Mouse (Mus musculus) brown adipose tissue, adult 24 weeks (tissue): ENCODE results near the gene Hivep3. TPM values are rescaled to one million over a fixed set of nuclear protein-coding genes. Genes with fewer than 3 reads are reported as not detected.

ENCODE experiments used
- H3K27ac ChIP-seq: fragments of 200-500 bp; replicated peaks from 2 replicates; pipeline ENCODE4 v1.5.1; 2012; ENCODE audit warnings: low read depth, mild to moderate bottlenecking, low read length
- H3K4me1 ChIP-seq: fragments of 200-500 bp; 2 replicates; pipeline ENCODE4 v1.6.1; 2012; ENCODE audit warnings: low read length, mixed read lengths; ENCODE audit not compliant: control insufficient read depth, insufficient read depth, insufficient read length
- H3K4me3 ChIP-seq: fragments of 200-500 bp; 2 replicates; pipeline ENCODE4 v1.5.1; 2012; ENCODE audit warnings: low read depth, mild to moderate bottlenecking, low read length, moderate library complexity; ENCODE audit not compliant: insufficient read depth
- polyA plus RNA-seq: library from polyadenylated mRNA; stranded (reverse); fragments of >200 nt; gene quantifications from 2 replicates; pipeline ENCODE4 v1.2.4, GENCODE M21; 2012; ENCODE audit not compliant: missing spikeins, insufficient read depth, insufficient read length

The Hivep3 gene
- polyA plus RNA-seq, 1 experiment: 6.1 TPM

DNA sequence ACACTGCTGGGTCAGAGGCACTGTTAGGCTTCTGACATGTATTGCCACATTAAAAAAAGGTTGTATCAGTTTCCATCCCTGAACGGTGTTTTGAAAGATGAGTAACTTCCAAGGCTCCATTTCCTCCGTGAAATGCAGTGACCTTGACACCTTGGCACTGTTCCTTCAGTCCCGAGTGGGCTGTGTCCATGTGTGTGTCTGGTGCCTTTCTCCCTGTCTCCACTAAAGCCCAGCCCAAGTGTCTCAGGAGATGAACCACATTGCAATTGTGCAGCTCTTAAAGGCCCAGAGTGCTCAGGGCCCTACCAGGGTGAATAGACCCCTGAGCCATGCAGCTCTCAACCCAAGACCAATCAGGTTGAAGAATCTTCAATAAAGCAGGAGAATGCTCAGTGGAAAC is 153.0 kb downstream of the Hivep3 start:
- no peak overlapping the region for H3K4me3 ChIP-seq
- H3K4me1 ChIP-seq: peaks cover 6% of the 10 kb centered on the region; the same call in 1 of the 2 replicates
- H3K27ac ChIP-seq: no peak overlapping the region

GRCm38 (mm10) chr4:119887523-119888177 is 154.1 kb downstream of the Hivep3 start:
- Histone ChIP-seq H3K4me3 (no peak overlapping the region), H3K4me1 (peaks cover 5% of the 10 kb centered on the region; the same call in 1 of the 2 replicates), H3K27ac (no peak overlapping the region)

DNA sequence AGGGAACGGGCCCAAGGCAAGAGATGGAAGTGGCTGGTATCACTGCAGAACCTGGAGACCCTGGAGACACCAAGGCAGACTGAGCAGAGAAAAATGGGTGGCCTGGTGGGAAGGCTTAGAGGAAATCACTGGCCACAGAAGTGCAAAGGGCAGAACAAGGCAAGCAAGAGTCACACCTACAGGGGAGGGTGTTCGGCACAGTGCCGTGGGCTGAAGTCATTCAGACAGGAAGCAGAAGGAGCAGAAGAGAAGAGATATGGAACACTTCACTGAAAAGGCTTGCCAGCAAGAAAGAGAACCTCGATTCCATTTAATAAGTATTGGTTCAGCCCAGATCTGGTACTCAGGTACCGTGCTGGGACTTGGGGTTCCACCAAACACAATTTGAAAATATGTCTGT is 156.2 kb downstream of the Hivep3 start:
- no peaks in the 10 kb centered on the region; the same call in 1 of the 2 replicates for H3K4me1 ChIP-seq
- no peak overlapping the region for H3K4me3 ChIP-seq
- H3K27ac ChIP-seq: no peak overlapping the region

- peaks cover 1% of the 10 kb centered on the region for H3K4me1 ChIP-seq
- H3K27ac ChIP-seq: no peak overlapping the region
- H3K4me3 ChIP-seq: no peak overlapping the region
Observed at GRCm38 (mm10) chr4:119893255-119893779, 159.7 kb downstream of the Hivep3 start.

DNA sequence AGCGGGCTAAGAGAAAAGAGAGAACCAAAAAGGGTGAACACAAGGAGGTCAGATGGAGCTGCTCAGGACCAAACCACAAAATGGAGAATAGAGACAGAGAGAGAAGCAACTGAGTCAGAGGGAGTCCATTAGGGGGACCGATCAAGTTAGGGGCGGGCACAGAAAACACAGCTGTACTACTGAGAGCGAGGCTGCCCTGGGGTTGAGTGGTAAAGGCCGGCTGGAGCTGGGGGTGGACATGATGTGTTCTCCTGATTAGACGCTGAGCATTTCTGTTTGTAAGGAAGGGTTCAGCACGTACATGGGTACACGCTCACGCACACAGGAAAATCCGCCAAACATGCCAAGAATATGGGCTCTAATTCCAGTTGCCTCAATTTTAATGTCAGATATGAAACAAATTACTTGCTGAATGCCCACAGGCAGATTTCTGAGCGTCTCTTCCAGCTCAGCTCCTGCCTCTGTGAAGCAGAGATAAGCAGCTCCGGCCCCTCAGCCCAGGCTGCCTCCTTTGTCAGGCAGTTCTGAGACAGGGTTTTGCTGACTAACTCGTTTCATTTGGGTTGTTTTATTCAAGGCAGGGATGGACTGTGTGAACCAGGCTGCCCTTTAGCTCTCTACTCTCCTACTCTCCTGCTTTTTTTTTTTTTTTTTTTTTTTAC is 161.3 kb downstream of the Hivep3 start:
- Histone ChIP-seq H3K4me1 (peaks cover 9% of the 10 kb centered on the region), H3K4me3 (no peak overlapping the region), H3K27ac (no peak overlapping the region)

DNA sequence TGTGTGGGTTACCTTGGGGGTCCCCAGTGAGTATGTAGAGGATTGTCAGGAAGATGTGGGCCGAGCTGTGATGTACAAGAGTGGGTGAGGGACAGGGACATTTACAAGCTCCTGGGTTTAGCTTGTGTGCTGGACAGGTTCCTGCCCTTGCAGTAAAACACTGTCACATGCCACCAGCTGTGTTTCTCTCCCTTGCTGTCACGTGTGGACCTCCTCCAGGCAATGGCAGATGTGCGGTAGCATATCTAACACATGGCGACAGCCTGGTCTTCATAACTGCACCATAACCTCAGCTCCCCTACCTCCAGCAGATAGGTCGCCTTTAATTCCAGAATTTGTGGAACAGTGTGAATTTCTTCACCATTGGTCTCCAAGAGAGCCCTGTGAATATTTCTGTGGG is 161.9 kb downstream of the Hivep3 start:
- Histone ChIP-seq H3K4me3 (no peak overlapping the region), H3K27ac (no peak overlapping the region), H3K4me1 (peaks cover 9% of the 10 kb centered on the region)

DNA sequence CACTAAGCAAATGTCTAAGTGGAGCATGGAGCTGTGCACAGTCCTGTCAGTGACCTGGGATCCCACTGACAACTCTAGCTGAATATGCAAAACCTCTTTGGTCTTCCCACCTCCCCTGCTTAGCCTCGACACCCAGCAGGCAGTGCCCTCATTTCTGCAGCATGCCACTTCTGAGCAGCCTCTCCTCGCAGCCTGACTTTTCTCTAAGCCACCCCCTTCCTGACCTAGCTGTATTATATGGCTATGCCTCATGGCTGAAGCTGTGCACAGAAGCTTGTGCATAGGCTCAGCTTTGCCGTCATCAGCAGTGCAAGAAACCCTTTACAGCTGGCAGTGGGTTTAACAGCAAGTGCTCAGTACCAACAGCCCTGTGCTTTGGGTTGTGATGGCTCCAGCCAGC is 163.0 kb downstream of the Hivep3 start:
- no peak overlapping the region for H3K27ac ChIP-seq
- H3K4me3 ChIP-seq: no peak overlapping the region
- H3K4me1 ChIP-seq: peaks cover 9% of the 10 kb centered on the region

GRCm38 (mm10) chr4:119897054-119897855 is 163.7 kb downstream of the Hivep3 start:
- Histone ChIP-seq H3K27ac (no peak overlapping the region), H3K4me1 (peaks cover 9% of the 10 kb centered on the region), H3K4me3 (no peak overlapping the region)

DNA sequence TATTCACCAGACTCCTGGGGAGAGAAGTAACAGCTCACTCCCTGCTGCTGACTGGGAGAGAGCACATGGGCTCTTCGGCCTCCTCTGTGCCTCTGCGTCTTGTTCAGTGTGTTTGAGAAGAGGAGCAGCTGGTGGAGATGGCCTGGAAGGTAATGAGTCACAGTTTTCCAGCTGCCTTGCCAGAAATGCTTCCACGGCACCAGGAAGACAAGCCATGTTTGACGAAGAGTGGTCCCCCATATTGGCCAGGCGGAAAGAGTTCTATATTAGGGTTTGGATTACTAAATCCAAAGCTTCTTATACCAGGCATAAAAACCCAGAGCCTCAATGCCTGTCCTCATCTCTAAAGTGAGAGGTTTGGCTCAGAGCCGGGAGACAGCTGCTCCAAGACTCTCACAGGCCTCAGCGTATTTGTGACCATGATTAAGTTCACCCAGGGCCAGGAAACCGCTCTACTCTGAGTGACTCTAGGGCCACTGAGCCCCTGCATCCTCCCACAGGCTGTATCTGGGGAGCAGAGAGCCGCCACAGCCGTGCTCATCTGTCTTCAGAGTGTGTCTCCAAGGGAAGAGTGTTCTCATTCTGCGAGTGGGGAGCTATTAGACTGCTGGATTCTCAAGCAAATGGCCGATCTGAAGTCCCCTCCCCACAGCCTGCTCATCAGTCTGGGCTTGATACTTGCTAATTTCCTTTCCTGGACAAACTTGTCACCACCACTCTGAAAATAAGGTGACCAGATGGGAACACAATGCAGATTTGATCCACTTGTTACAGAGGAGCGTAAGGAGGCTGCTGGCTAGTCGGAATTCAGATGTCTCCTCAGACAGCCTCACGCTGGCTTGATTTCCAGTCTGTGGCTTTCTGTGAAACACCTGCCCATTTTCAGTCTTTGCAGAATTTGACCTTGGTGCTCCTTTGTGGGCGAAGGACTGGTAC is 168.2 kb downstream of the Hivep3 start:
- Histone ChIP-seq H3K4me3 (no peak overlapping the region), H3K27ac (no peak overlapping the region), H3K4me1 (peaks cover 9% of the 10 kb centered on the region)

DNA sequence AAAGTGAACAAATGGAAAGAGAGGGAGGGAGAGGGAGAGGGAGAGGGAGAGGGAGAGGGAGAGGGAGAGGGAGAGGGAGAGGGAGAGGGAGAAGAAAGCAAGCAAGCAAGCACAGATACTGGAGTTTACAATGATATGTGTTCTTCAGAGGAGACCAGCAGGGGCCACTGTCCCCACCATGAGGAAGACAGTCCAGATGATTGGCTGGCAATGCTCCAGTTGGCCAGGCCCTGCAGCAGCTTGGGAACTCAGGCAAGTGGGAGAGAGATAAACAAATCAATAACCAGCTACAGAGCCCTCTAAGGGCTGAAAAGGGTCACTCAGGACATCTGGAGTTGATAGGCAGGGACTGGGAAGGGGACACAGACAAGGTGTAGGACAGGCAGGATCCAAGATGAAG is 169.7 kb downstream of the Hivep3 start:
- no peak overlapping the region for H3K27ac ChIP-seq
- no peak overlapping the region for H3K4me3 ChIP-seq
- H3K4me1 ChIP-seq: peaks cover 8% of the 10 kb centered on the region

GRCm38 (mm10) chr4:119903806-119904205 is 170.2 kb downstream of the Hivep3 start:
- Histone ChIP-seq H3K27ac (no peak overlapping the region), H3K4me3 (no peak overlapping the region), H3K4me1 (peaks cover 3% of the 10 kb centered on the region)

DNA sequence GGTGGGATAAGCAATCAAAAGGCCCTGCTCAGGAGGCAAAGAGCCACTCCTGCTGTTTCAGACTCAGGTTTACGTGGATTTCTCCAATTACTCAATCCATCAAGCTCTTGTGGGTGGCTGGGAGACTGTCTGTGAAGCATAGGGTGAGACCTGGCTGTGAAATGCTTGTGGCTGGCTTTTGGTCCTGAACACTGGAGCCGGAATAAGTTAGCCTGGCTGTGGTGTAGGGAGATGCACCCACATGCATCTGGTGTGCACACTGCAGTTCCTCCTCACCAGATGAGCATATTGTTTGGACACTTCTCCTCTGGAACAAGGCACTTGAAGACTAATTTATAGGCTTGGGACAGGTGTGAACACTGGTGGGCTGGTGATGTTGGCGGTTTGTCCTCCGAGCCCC is 170.7 kb downstream of the Hivep3 start:
- Histone ChIP-seq H3K4me1 (no peaks in the 10 kb centered on the region), H3K27ac (no peak overlapping the region), H3K4me3 (no peak overlapping the region)

DNA sequence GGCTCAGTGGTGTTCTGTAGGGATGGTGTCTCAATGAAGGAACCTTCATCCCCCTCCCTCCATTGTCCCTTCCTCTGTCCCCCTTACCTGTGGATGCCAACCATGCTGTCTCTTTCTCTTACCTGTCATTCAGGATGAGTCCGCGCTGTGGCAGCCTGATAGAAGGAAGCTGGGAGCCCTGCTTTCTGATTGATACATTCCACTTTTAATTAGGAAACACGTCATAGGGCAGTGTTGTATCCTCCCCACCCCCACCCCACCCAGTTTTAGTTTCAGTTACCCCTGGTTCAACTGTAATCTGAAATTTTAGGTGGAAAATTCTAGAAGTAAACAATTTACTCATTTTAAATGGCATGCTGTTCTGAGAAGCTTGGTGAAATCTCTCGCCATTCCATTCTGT is 173.5 kb downstream of the Hivep3 start:
- H3K4me1 ChIP-seq: 0 out of 2 replicates have a peak, but pooled peaks cover 4% of the 10 kb centered on the region
- H3K4me3 ChIP-seq: no peak overlapping the region
- H3K27ac ChIP-seq: no peak overlapping the region

GRCm38 (mm10) chr4:119911071-119911904 is 177.7 kb downstream of the Hivep3 start:
- Histone ChIP-seq H3K27ac (no peak overlapping the region), H3K4me3 (no peak overlapping the region), H3K4me1 (0 out of 2 replicates have a peak, but pooled peaks cover 4% of the 10 kb centered on the region)
